Mouse (Mus musculus) liver (tissue): ENCODE results near the gene Sh2b1.
A peak's percentile ranks its signal among the peaks of the same experiment; 100 is the strongest.

Source experiments
- DNase-seq: peaks from one replicate; pipeline ENCODE4 v3.0.0-alpha.2; 2020; ENCODE audit warnings: mixed read lengths

Gene Sh2b1

GRCm38 (mm10) chr7:126473470-126474086, 1.6 kb downstream of the Sh2b1 start:
- DNase-seq: no peak

DNA sequence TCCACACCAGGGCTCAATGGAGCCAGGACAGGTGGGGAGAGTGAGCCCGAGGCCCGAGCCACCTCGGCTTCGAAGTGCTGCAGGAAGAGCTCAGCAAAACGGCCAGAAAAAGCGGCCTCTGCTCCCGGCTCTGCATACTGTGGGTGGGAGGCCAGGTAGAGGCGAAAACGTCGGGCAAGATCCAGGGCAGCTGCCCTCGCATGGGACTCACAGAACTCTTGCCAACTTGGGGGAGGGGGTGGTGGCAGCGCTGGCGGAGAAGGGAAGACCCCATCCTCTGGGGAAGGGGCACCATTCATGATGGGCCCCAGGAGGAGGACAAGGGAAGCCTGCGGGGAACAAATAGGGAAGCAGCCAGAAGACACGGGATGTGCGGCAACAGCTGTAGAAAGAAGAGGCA, 2.5 kb downstream of the Sh2b1 start:
- DNase-seq: no peak

- peak; percentile 39 for DNase-seq
Observed at GRCm38 (mm10) chr7:126472306-126472705, 2.9 kb downstream of the Sh2b1 start.

GRCm38 (mm10) chr7:126471853-126472252, 3.4 kb downstream of the Sh2b1 start:
- no peak for DNase-seq

- no peak for DNase-seq
Observed at GRCm38 (mm10) chr7:126471361-126471760, 3.9 kb downstream of the Sh2b1 start.

DNA sequence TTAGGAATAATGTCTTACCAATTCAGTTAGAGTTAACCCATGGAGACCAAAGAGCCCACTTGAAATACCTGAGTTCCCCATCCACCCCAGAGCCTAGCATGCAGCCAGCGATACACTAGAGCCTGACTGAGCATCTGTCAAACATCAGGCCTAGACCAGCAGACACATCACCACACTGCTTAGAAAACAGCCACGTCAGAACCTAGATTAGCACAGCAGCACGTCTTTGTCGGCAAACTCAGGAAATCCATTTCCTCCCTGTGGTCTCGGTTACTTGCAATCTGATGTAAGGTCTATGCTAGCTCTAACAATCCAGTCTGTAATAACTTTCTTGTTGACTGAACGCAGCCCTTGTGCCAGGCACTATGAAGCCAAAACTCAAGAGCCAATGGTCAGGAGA, 5.1 kb downstream of the Sh2b1 start:
- DNase-seq: no peak

DNA sequence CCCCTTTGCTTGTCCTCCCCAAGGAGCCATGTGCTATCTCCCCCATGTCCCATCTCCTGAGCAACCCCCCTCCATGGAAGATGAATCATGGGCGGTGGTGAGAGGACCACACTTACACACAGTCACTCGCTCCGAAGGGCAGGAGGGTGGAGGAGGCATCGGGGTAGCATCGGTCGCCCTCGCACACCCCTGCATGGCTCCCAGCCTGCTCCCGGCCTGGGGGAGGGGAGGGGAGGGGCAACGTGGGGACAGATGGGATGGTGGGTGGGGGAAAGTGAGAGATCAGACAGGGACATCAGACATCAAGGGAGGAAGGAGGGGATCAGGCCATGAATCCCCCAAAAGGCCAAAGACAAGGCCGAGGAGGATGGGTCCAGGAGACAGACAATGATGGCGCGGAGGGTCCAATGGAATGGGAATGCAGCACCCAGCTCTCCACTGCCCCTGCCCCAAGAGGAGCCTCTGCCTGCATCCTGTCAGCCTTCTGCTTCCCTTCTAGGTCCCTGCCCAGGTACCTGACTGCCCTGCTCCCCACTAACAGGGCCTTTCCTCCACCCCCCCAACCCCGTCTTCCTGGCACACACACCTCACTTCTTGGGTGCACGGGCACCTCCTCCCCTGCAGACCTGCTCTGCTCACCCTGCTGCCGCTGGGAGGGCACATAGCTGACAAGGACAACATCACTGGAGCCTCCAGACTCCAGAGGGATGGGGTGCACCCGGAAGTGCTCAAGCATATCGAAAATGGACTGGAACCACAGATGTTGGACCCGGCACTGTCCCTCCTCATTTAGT, 7.2 kb downstream of the Sh2b1 start:
- DNase-seq: no peak

GRCm38 (mm10) chr7:126467271-126467670, 8.0 kb downstream of the Sh2b1 start:
- peak; percentile 72 for DNase-seq

- no peak for DNase-seq
Observed at GRCm38 (mm10) chr7:126466707-126467106, 8.5 kb downstream of the Sh2b1 start.

- DNase-seq: no peak
Observed at GRCm38 (mm10) chr7:126466116-126466515, 9.1 kb downstream of the Sh2b1 start.

DNA sequence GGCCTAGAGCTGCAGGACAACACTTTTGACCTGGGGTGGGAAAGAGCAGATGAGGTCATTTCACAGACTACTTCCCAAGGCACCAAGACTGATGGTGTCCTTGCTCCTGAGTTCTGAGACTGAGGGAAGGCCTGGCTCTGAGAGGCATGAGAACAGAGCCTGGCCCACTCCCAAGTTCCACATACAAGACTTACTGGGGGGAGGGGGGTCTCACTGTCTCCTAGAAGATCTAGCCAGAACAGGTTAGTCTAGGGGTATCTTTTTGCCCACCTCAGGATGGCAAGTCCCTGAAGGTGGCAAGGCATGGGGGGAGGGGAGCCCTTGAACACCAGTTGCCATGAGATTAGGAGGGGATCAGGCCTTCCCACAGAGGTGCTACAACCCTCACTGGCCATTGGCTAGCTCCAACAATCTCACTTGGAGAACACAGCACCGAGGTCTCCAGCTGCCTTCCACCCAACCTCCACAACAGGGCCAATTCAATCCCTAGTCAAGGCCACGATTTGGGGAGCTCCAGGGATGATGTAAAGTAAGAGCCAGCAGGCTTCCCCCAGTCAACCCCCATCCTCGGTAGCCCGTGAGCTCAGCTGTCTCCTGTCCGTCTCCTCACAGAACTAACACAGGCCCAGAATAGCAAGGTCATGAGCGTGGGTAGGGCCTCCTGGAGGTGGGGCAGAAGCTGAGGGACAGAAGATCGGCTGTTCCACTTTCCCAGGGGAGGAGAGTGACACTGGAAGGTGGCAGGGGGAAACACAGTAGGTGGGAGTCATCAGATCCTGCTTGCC, 9.8 kb downstream of the Sh2b1 start:
- no peak for DNase-seq

GRCm38 (mm10) chr7:126464836-126465235, 10.4 kb downstream of the Sh2b1 start:
- DNase-seq: no peak

DNA sequence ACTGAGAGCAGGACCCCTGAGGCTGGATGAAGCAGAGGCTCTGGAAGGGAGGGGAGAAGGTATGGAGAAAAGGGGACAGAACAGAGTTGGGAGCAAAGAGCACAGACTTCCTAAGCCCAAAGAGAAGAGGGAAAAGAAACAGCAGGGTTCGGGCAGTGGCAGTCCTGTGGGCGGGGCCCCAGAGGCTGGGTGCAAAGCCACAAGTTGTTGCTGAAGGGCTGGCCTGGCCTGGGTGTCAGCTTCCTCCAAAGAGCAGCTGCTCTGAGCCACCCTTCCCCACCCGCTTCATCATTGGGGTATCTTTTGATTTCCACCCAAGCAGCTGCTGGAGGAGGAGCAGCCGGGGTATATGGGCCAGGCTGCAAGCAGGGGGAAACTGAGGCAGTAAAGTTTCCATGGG, 11.1 kb downstream of the Sh2b1 start:
- peak; percentile 47 for DNase-seq

GRCm38 (mm10) chr7:126463547-126463946, 11.7 kb downstream of the Sh2b1 start:
- no peak for DNase-seq

DNA sequence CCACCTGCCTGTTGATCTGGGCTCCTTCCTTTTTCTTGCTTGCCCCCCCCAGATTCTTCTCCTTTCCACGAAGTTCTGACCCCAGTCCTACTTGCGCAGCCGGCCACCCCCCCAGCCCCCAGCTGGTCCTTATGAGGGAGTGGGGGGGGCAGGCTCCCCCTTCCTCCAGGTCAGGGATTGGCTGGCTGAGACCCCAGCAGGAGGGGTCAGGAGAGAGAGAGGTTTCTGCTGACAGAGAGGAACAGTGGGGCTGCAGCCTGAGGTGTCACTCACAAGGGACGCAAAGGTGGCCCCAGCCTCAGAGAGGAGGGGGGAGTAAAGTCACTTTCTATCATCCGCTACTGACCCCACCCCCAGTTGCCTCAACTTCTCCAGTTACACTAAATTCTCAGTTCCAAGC, 12.2 kb downstream of the Sh2b1 start, which contains the start of gene Atp2a1:
TSS of gene Atp2a1 (minus strand) at position 105 of the 400 bp plus-strand sequence.
- DNase-seq: no peak

GRCm38 (mm10) chr7:126461626-126462025, 13.6 kb downstream of the Sh2b1 start:
- DNase-seq: no peak

GRCm38 (mm10) chr7:126460623-126461399, 14.4 kb downstream of the Sh2b1 start:
- no peak for DNase-seq

DNA sequence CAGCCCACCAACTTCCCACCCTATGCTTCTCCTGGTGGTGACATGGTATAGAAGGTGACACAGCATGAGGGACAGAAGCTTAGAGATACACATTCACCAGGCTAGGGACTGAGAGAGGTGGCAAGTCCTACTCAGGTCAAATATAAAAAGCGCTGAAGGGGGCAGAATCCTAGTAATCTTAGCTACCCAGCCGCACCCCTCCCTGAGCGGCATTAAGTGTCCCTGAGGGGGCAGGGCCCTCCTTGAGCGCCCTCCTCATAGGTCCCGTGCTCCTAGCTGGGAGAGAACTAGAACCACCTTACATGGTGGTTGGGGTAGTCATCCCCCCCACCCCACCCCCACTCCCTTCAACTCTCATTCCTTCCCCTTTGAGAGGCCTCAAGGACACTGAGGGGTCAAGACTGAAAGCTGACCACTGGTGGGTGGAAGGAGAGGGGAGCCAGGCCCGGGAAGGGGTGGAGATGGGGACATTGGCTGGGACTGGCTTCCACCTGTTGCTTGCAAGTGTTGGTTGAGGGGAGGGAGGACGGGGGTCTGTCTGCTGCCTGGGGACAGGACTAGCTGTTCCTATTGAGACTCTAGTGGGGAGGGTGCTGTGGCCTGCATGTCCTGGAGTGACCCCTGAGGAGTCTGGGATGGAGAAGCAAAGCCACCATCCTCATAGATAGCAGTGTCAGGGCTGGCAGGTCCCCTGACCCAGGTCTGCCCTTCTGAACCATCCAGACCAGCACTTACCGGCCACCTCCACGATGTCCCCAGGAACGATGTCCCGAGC, 16.2 kb downstream of the Sh2b1 start:
- no peak for DNase-seq

- no peak for DNase-seq
Observed at GRCm38 (mm10) chr7:126458225-126458624, 17.0 kb downstream of the Sh2b1 start.

- DNase-seq: no peak
Observed at GRCm38 (mm10) chr7:126456382-126457266, 18.6 kb downstream of the Sh2b1 start.

DNA sequence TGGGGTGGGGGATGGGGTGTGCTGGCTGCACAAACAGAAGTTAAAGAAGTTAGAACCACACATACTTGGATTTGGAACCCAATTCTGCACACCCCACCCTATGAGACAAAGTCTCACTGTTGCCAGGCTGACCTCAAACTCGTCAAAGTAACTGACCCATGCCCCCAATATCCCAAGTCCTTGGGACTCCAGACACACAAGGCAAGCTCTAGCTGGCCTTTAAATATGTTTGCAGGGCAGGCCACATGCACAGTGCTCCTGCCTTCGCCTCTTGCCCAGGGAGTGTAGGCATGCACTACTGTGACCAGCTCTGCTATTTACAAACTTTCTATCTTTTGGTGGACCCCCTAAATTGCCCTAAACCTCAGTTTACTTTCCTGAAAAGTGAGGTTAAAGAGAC, 20.0 kb downstream of the Sh2b1 start:
- DNase-seq: no peak
